Mouse (Mus musculus): ENCODE measurements at regions not wholly inside any gene's neighbourhood (a gene's known extent, or its start where the extent isn't known, plus 50 kb on each side); places are given as distances from the start of the nearest gene placed in this dataset.

DNA sequence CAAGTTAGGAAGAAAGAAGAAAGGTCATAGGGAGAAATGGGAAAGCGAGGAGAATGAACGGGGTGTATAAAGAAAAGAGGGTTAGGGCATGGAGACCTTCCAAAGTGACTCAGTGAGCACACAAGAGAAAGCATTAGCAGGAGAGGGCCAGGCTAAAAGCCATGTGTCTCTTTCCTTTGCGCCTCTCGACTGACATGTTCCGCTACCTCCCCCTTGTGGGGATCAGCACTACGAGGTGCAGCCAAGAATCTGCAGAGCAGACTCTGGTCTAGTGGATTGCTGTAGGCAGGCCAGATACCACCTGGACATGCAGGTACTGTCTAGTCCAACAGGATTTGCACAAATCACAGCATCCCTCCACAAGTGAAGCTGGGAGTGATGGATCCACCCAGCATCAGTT lies 54.0 kb downstream of the Kcna5 start:
- DNase-seq = peak; percentile 79 to 80

- DNase-seq = no peak
These were observed 57.7 kb downstream of the Kcna5 start for GRCm38 (mm10) chr6:126477506-126477905.

DNA sequence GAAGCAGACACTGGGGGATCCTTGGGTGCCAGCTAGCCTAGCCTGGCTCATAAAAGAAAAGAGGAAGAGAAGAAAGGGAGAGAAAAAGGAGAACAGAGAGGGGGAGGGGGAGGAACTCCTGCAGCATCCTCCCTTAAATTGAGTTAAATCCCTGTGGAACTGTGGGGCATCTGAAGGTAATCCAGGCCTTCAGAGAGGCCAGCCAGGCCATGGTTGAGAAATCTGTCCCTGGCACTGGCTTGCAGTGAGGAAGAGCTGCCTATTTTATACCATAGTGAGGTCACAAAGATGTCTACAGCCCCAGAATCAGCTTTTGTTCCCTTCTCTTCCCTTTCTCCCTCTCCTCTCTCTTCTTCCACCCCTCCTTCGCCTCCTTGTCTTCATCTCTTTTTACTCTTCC lies 58.5 kb downstream of the Kcna5 start:
- DNase-seq = no peak

DNA sequence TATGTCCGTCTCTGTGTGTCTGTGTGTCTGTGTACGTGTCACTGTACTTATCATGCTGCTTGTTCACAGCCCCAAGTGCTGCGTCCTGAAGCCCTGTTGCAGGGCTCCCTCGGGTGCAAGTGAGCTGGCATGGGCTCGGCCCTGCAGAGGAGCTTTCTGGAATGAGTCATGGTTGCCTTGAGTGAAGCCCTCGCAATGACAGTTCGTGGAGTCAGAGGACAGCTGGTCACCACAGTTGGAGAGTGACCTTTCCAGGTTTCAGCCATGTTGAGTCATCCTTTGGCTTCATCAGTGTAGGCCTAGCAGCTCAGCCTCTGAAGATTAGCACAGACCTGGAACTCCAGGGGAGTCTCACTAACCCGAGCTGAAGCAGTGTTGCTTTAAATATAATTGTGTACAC lies 59.7 kb downstream of the Kcna5 start:
- peak; percentile 69 to 83 for DNase-seq

- DNase-seq = no peak
These were observed 81.5 kb downstream of the Kcna5 start for GRCm38 (mm10) chr6:126453751-126454150.

GRCm38 (mm10) chr6:126445519-126445918 lies 89.7 kb downstream of the Kcna5 start:
- DNase-seq = peak in 1 of 2 experiments; percentile 4

DNA sequence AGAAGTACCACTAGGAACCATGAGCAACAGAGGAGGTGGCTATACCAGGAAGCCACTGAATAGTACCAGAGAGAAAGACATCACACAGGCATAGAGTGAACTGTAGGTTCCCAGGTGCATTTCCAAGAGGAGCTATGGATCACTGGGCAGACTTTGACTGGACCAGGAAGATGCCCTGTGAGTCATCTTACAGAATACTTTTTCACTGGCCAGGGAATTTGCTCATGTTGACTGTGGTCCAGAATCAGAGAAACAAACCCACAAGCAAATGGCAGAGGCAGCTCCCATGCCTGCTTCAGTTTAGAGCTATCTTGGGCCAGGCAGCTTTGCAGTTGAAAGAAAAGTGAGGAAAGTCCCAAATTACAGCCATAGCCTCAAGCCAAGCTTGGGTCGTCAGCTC lies 95.0 kb downstream of the Kcna5 start:
- DNase-seq = no peak

DNA sequence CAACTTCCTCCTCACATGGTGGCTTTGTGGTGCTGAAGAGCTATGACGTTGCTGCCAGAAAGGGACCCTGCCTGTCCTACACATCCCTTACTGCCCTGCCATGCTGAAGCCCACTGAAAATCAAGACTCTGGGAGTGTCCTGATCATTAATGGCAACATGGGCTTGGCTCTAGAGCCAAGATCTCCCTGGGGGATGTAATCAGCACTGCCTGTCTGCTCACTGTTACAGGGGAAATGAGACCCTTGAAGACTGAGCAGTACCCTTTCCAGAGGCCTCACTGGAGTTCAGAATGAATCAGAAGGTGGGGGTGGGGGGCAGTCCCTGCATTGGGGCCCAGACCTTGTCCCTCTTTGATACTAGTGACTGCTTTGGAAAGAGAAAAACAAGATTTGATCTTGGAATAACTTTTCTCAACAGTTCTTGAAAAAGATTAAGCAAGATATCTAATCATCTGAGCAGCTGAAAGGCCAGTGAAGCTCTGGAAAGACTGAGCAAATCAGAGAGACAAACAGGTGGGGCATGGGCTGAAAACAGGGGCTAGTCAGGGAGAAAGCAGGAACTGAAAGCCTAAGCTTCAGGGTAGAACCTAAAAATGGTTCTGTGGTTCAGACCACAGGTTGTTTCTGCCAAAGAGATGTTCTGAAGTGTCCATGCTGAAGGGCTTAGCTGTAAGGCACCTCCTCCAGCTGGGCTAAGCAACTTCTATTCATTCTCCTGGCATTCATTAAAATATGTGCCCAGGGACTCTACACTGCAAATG lies 97.1 kb downstream of the Kcna5 start:
- DNase-seq = no peak

GRCm38 (mm10) chr6:126427208-126427607 lies 108.0 kb downstream of the Kcna5 start:
- no peak for DNase-seq

DNA sequence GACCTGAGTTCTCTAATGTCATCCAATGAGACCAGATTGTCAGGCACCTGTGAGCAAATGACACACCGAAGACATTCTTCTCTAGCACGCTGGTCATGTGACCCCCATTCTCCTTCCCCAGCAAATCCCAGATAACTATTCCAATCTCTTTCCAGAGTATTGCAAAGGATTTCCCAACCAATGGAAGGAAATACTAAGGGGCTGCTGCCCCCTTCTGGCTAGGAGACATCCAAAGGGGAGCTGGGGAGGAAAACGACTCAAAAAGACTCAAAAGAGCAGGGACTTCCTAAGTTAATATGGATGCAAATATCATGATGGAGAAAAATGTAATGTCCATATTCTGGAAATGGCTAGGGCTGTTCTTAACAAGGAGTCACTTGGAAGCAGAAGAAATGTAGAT lies 129.5 kb downstream of the Kcna5 start:
- peak; percentile 79 to 84 for DNase-seq

DNA sequence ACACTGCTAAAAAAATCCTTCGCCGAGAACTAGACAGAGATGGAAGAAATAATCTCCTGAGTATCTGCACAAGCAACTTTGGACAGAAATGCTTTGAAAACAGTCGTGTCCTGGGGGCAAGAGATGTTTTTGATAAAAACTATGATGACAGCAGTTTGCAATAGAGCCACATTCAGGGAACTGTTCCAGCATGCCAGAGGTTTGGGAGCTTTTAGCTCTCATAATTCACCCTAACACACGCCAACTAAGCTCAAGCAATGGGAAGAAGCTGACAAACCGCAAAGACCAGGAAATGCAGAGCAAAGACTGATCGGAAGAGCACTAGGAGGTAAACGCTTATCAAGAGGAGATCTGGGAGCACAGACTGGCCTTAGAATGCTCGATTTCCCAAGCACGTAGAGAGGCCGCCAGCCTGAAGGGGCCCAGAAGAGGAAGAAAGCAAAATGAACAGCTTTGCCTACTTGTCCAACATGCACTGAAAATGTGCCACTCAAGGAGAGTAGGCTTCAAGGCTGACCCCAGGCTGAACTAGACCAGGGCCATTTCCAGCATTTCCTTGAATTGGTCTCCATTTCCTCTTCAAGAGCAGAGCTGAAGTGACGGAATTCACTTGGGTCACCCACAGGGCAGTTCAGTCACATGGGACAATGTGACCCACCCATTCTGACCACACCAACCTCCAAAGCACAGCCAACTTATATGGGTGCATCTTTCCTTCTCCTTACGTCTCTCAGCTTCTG lies 130.7 kb downstream of the Kcna5 start:
- no peak for DNase-seq

DNA sequence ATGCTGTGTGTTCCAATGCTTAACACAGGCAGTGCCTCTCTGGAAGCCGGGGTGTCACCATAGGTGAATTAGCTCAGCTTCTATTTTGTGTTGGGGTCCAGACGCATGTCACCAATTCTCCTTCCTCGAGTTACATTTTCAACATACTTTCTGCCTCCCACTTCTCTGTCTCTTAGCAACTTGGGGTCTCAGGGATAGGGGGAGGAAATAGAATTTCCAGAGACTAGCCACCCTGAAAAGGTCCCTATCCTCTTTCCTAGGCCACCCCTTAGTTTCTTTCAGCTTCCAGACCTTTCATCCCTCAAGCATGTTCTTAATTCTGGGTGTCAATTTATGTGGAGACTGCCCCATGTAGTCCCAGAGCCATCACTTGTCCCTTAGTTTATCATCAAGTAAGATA lies 135.6 kb downstream of the Kcna5 start:
- DNase-seq = no peak

- no peak for DNase-seq
These were observed 136.6 kb downstream of the Kcna5 start for GRCm38 (mm10) chr6:126398641-126399040.

GRCm38 (mm10) chr6:126395015-126395414 lies 140.2 kb downstream of the Kcna5 start:
- no peak for DNase-seq

- DNase-seq = no peak
These were observed 141.0 kb downstream of the Kcna5 start for GRCm38 (mm10) chr6:126394111-126394809.

GRCm38 (mm10) chr6:126384210-126385012 lies 150.8 kb downstream of the Kcna5 start:
- peak; percentile 21 to 53 for DNase-seq

- DNase-seq = no peak
These were observed 158.0 kb downstream of the Kcna5 start for GRCm38 (mm10) chr6:126377216-126377615.

DNA sequence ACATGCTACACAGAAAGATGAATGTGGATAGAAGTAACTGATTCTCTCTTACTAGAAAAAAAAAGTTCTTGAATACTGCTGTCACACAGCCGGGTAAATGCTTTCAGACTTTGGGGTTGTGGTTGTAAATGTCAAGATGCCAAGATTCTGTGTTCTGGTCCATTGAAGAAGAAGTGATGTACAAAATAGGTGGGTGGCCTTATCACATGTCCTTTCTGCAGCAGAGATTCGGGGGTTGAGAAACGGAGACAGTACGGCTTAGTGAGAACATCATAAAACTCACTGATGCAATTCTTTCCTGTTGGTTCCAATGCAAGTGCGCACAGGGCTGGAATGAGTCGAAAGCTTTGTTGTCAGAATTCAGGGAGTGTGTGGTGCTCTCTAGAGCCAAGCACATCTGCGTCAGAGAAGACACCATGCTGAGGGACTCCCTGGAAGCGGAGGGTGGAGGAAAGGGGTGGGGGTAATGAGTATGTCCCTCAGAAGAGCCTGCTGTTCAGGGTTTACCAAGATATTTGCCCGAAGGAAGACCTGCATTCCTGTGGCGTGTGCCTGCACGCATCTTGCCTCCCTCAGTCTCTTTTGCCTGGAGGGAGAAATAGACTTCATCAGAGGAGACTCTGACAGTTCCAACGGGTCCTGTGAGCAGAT lies 160.1 kb downstream of the Kcna5 start:
- DNase-seq = no peak

DNA sequence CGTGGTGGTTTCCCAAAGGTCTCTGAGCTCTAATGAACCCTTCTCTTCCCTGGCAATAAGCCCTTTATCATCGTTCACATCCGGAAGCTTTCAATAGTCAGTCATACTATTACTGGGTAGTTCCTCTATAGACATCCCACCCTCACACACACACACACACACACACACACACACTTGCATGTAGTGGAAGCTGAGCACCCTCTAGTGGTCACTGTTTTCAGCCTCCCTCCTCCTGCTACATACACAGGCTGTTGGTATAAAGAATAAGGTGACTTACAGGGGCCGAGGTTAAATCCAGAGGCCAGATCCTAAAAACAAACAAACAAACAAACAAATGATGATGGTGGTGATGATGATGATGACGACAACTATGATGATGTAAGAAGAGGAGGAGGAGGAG lies 163.2 kb downstream of the Kcna5 start:
- DNase-seq = peak; percentile 85 to 93

GRCm38 (mm10) chr6:126371489-126371888 lies 163.7 kb downstream of the Kcna5 start:
- peak in 1 of 2 experiments; percentile 23 for DNase-seq

DNA sequence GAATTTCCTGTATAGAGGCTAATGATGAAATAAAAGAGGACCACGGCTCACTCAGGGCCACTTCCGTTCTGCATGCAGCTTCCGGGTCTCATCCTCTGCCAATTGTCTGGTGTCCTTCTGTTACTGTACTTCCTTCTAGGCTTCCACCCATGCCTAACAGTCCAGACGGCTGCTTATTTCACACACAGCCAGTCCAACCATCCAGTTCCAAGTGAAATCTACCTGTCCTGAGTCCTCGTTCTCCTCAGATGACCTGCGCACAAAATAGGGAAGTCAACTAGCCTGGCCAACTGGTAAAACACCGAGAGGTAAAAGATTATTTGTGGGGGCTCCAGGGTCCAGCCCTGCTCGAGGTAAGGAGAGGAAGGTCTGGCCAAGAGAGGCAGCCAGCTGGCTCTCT lies 169.7 kb downstream of the Kcna5 start:
- DNase-seq = peak; percentile 63 to 76

- DNase-seq = peak; percentile 98 to 99
These were observed 172.9 kb downstream of the Kcna5 start for GRCm38 (mm10) chr6:126362331-126362730.
